10 mouse cellular contexts compared by ENCODE assay signal in the genomic region with DNA sequence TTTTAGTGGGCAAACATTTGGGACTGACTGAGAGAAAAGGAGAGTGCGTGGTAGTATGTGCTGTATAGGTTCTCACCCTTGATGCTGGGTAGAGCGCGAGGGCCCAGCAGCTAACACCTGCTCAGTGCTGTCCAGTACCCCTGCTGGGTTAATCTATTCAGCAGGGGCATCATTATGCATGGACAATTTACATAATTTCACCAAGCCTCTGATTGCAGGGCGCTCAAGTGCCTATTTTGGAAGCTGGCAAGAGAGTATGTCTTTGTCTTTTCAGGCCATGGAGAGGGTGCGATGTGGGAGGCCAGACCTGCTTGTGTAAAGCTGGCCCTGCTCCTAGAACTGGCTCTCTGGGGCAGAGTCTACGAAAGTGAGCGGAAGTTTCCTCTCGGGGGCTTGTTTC.
A peak's percentile ranks its signal among the peaks of the same experiment; 100 is the strongest.
DNase-seq lines count a peak whose midpoint lies in the region; ATAC-seq lines count a peak whose summit lies in the region.
"Had no signal": no experiment of that assay in that cellular context is flagged by ENCODE, and none has a peak within 500 bp of the region (broad histone marks: within the 10 kb centered on the region; RNA-seq: fewer than 3 reads in every experiment).

No protein-coding gene starts in this region.

- ATAC-seq in neural tube, embryonic 11.5 days (ENCODE audit: insufficient read depth, low FRiP score, low TSS enrichment), result peak; percentile 50; the same call in 1 of the 2 replicates
- peak; percentile 71 for ATAC-seq in forebrain, embryonic 15.5 days (replicated peaks)
- ATAC-seq in neural tube, embryonic 15.5 days (ENCODE audit: low FRiP score), result no peak

- no peaks in the 10 kb centered on the region for H3K9me3 ChIP-seq in neural tube, embryonic 11.5 days (ENCODE audit: control insufficient read depth, low read length)
- H3K9me3 ChIP-seq in forebrain, embryonic 15.5 days, result no peaks in the 10 kb centered on the region
- no peaks in the 10 kb centered on the region for H3K9me3 ChIP-seq in neural tube, embryonic 15.5 days (replicated peaks)

- no peak overlapping the region for H3K9ac ChIP-seq in neural tube, embryonic 11.5 days (ENCODE audit: low read length)
- no peak overlapping the region for H3K9ac ChIP-seq in forebrain, embryonic 15.5 days (replicated peaks)
- no peak overlapping the region for H3K9ac ChIP-seq in neural tube, embryonic 15.5 days (replicated peaks)

- H3K27me3 ChIP-seq in neural tube, embryonic 11.5 days (ENCODE audit: control insufficient read depth, insufficient read depth, low read length), result no peaks in the 10 kb centered on the region
- no peaks in the 10 kb centered on the region for H3K27me3 ChIP-seq in forebrain, embryonic 15.5 days
- no peaks in the 10 kb centered on the region for H3K27me3 ChIP-seq in neural tube, embryonic 15.5 days (replicated peaks)

- DNase-seq in neural tube, embryonic 11.5 days (ENCODE audit: low spot score), result peak; percentile 18
- DNase-seq in neural tube, embryonic 10.5 days (ENCODE audit: extremely low spot score, low spot score), result no peak
- peak; percentile 15 to 37 for DNase-seq in left cerebral cortex, postnatal 36 days (ENCODE audit: low spot score in 2 of 2)
- no peak for DNase-seq in gastrocnemius, postnatal 36 days
- no peak for DNase-seq in heart, postnatal 25 days (ENCODE audit: low spot score)
- no peak for DNase-seq in thymus, postnatal 0 days (ENCODE audit: low spot score)
- DNase-seq: cerebellum, postnatal 25 days; lung, adult 2 months had no signal

- WGBS in neural tube, embryonic 11.5 days, result 47% methylated on average over 8 of the region's 8 CpGs
- 15% methylated on average over 8 of the region's 8 CpGs for WGBS in forebrain, embryonic 15.5 days
- WGBS in neural tube, embryonic 15.5 days, result 26% methylated on average over 8 of the region's 8 CpGs

- H3K27ac ChIP-seq in neural tube, embryonic 11.5 days (ENCODE audit: low read depth, low read length), result no peak overlapping the region
- H3K27ac ChIP-seq in forebrain, embryonic 15.5 days (replicated peaks), result peak overlapping the region; percentile 63
- 0 out of 2 replicates have a peak overlapping the region, but pooled peaks have one; percentile 2 for H3K27ac ChIP-seq in neural tube, embryonic 15.5 days (replicated peaks)

- H3K4me3 ChIP-seq in neural tube, embryonic 11.5 days (ENCODE audit: low read depth, low read length), result no peak overlapping the region
- no peak overlapping the region for H3K4me3 ChIP-seq in forebrain, embryonic 15.5 days
- H3K4me3 ChIP-seq in neural tube, embryonic 15.5 days (replicated peaks), result no peak overlapping the region

- H3K36me3 ChIP-seq in neural tube, embryonic 11.5 days (ENCODE audit: control insufficient read depth, insufficient read depth, low read length), result no peaks in the 10 kb centered on the region
- no peaks in the 10 kb centered on the region for H3K36me3 ChIP-seq in forebrain, embryonic 15.5 days
- H3K36me3 ChIP-seq in neural tube, embryonic 15.5 days, result no peaks in the 10 kb centered on the region

- peaks cover 6% of the 10 kb centered on the region; the same call in 1 of the 2 replicates for H3K4me1 ChIP-seq in neural tube, embryonic 11.5 days (ENCODE audit: control insufficient read depth, insufficient read depth, low read length)
- H3K4me1 ChIP-seq in forebrain, embryonic 15.5 days, result peaks cover 25% of the 10 kb centered on the region
- H3K4me1 ChIP-seq in neural tube, embryonic 15.5 days, result peaks cover 28% of the 10 kb centered on the region

- intact Hi-C loops in left cerebral cortex, postnatal 36 days (cut with DNase I), result no loop called here
- intact Hi-C loops in gastrocnemius, postnatal 36 days (cut with DNase I), result no loop called here
- intact Hi-C loops in heart, postnatal 25 days (cut with DNase I), result no loop called here

- H3K4me2 ChIP-seq in neural tube, embryonic 11.5 days (ENCODE audit: low read depth), result no peak overlapping the region
- no peak overlapping the region for H3K4me2 ChIP-seq in forebrain, embryonic 15.5 days (replicated peaks)
- no peak overlapping the region for H3K4me2 ChIP-seq in neural tube, embryonic 15.5 days

Comparison
In these comparisons a context has a peak if more than half of its experiments do, and no peak if none do; other contexts are left out.
1. DNase-seq: peak in neural tube, embryonic 11.5 days (single experiment) and left cerebral cortex, postnatal 36 days (2 of 2); none in neural tube, embryonic 10.5 days (single experiment), gastrocnemius, postnatal 36 days (0 of 2), heart, postnatal 25 days (single experiment) and thymus, postnatal 0 days (single experiment).